Mouse (Mus musculus): ENCODE data around the gene Slc22a4.
"Not testable (repeated sequence)": the region's sequence is repeated elsewhere in the genome, so short reads cannot be mapped to it uniquely, and the experiment has no call there.

Gene Slc22a4

GRCm38 (mm10) chr11:54057428-54057827 is 29.5 kb upstream of the Slc22a4 start:
- no peak for DNase-seq (ENCODE audit: low read depth)

GRCm38 (mm10) chr11:54056132-54056531 is 28.2 kb upstream of the Slc22a4 start:
- no peak for DNase-seq (ENCODE audit: low read depth)

GRCm38 (mm10) chr11:54054257-54054656 is 26.4 kb upstream of the Slc22a4 start:
- DNase-seq (ENCODE audit: low read depth): no peak

- no peak for DNase-seq (ENCODE audit: low read depth)
Observed at GRCm38 (mm10) chr11:54053090-54053489, 25.2 kb upstream of the Slc22a4 start.

GRCm38 (mm10) chr11:54052128-54052527 is 24.2 kb upstream of the Slc22a4 start:
- DNase-seq (ENCODE audit: low read depth): no peak

GRCm38 (mm10) chr11:54051161-54051560 is 23.3 kb upstream of the Slc22a4 start:
- DNase-seq (ENCODE audit: low read depth): no peak

- DNase-seq (ENCODE audit: low read depth): no peak
Observed at GRCm38 (mm10) chr11:54050205-54050604, 22.3 kb upstream of the Slc22a4 start.

GRCm38 (mm10) chr11:54040676-54041075 is 12.8 kb upstream of the Slc22a4 start:
- no peak for DNase-seq (ENCODE audit: low read depth)

- not testable (repeated sequence) for DNase-seq (ENCODE audit: low read depth)
Observed at GRCm38 (mm10) chr11:54032872-54033271, 5.0 kb upstream of the Slc22a4 start.

GRCm38 (mm10) chr11:54028997-54029396 is 1.1 kb upstream of the Slc22a4 start:
- DNase-seq (ENCODE audit: low read depth): no peak

- no peak for DNase-seq (ENCODE audit: low read depth)
Observed at GRCm38 (mm10) chr11:54027131-54028043, 503 bp downstream of the Slc22a4 start.

GRCm38 (mm10) chr11:54026491-54027041 is 1.3 kb downstream of the Slc22a4 start:
- DNase-seq (ENCODE audit: low read depth): no peak

- no peak for DNase-seq (ENCODE audit: low read depth)
Observed at GRCm38 (mm10) chr11:54021396-54022093, 6.3 kb downstream of the Slc22a4 start.

- DNase-seq (ENCODE audit: low read depth): no peak
Observed at GRCm38 (mm10) chr11:54018893-54019732, 8.8 kb downstream of the Slc22a4 start.

- DNase-seq (ENCODE audit: low read depth): no peak
Observed at GRCm38 (mm10) chr11:54017596-54017995, 10.3 kb downstream of the Slc22a4 start.

- no peak for DNase-seq (ENCODE audit: low read depth)
Observed at GRCm38 (mm10) chr11:54016051-54016450, 11.8 kb downstream of the Slc22a4 start.

- no peak for DNase-seq (ENCODE audit: low read depth)
Observed at GRCm38 (mm10) chr11:54012961-54013360, 14.9 kb downstream of the Slc22a4 start.

GRCm38 (mm10) chr11:54011255-54011654 is 16.6 kb downstream of the Slc22a4 start:
- DNase-seq (ENCODE audit: low read depth): no peak

- DNase-seq (ENCODE audit: low read depth): no peak
Observed at GRCm38 (mm10) chr11:54008416-54008920, 19.4 kb downstream of the Slc22a4 start.

GRCm38 (mm10) chr11:54007717-54008116 is 20.2 kb downstream of the Slc22a4 start:
- DNase-seq (ENCODE audit: low read depth): no peak

- DNase-seq (ENCODE audit: low read depth): no peak
Observed at GRCm38 (mm10) chr11:54006901-54007300, 21.0 kb downstream of the Slc22a4 start.

GRCm38 (mm10) chr11:54006362-54006761 is 21.5 kb downstream of the Slc22a4 start:
- not testable (repeated sequence) for DNase-seq (ENCODE audit: low read depth)
